Mouse (Mus musculus) E14TG2a.4 (cell line): ENCODE results near the gene Slc2a12.

Source experiments
- CTCF ChIP-seq: conservative IDR thresholded peaks from 2 replicates; pipeline ENCODE4 v1.5.1; 2014; ENCODE audit warnings: low read length
- NANOG ChIP-seq: IDR thresholded peaks from 2 replicates; pipeline ENCODE4 v1.6.1; 2014; ENCODE audit warnings: borderline replicate concordance, low read length, mixed read lengths
- POU5F1 ChIP-seq: IDR thresholded peaks from 2 replicates; pipeline ENCODE4 v1.6.1; 2014; ENCODE audit warnings: low read length, borderline replicate concordance

GRCm38 (mm10) chr10:22618842-22619241 lies 26.0 kb upstream of the Slc2a12 start:
- TF ChIP-seq CTCF (peak; percentile 42), POU5F1 (no peak), NANOG (no peak)
